Mouse (Mus musculus) left cerebral cortex, postnatal 25 days (tissue): ENCODE data around the gene Gm20509. TPM values are rescaled to one million over a fixed set of nuclear protein-coding genes. Genes with fewer than 3 reads are reported as not detected.
"Not testable (repeated sequence)": the region's sequence is repeated elsewhere in the genome, so short reads cannot be mapped to it uniquely, and the experiment has no call there.

Experiments used
- DNase-seq, 2 experiments: peaks; one replicate each; pipeline ENCODE4 v3.0.0; 2022; ENCODE audit warnings: low spot score in 2 of 2, mixed read lengths in 1 of 2
- intact Hi-C: fragments of 180-260 bp; cut with DNase I; formaldehyde crosslinking; loops from one replicate; pipeline ENCODE4 v1.15.1; 2025
- total RNA-seq, 2 experiments: library from RNA; stranded (reverse); gene quantifications; 2 replicates each; pipeline ENCODE4 v1.2.3; 2021

Gm20509 gene
- total RNA-seq, 2 experiments from 2014 or later: not detected

DNA sequence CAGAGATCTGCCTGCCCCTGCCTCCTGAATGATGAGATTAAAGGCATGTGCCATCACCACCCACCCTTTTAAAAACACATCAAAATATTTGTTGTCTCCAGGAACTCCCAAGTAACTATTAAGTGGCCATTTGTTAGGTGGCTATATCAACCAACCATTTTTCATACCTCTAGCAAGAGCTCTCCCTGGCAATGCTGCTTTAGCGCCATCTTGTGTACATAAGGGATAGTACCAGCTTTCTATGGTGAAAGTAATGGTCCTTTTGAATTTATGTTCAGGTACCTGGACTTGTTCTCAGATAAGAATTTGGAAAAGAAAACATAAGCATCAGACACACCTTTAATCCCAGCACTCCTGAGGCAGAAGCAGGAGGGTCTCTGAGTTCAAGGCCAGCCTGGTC, 10.5 kb upstream of the Gm20509 start:
- DNase-seq: peak; percentile 45 to 61

DNA sequence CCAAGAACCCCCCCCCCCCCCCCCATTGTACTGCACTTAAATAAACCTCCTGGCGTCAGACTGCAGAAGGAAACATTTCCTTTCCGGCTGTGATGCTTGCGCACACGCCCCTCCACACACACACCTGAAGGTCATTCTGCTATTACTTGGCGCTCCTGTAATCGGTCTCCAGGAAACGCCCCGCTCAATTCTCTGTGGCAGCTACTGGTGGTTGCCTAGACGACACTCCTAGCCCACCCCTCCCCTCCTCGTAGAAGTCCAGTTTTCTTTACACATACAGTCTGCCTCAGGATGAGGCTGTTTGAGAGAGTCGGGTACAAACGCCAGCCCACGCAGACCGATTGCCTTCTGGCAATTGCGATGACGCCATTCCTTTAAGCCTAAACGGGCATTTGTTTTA, 7.7 kb upstream of the Gm20509 start:
- intact Hi-C loops: loop anchor here (5.0 to 10.0 kb wide), 2 partner anchors 67 to 330 kb away; no protein-coding TSS in a partner anchor
- peak in 1 of 2 experiments; percentile 47 for DNase-seq

More for the DNA sequence above, 10.5 kb upstream of the Gm20509 start:
- intact Hi-C loops: loop anchor here (1.0 to 10.0 kb wide), 4 partner anchors 47 to 327 kb away; partner anchors contain the start of gene Rab27a

DNA sequence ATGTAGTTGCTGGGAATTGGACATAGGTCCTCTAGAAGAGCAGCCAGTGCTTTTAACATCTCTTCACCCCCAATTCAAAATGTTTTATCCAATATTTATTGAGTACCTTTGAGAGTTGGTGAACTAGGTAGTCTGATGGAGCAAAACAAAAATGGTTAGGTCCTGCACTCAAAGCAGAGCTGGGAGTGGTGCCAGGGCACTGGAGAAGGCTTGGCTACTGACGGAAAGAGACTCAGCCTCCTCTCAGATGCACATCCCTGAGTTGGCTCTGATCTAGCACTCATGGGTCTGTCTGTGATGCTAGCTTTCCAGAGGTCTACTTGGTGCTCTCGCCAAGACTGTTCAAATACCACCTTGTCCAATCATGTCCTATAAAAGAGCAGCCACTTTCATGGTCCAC, 4.4 kb upstream of the Gm20509 start:
- DNase-seq: no peak

DNA sequence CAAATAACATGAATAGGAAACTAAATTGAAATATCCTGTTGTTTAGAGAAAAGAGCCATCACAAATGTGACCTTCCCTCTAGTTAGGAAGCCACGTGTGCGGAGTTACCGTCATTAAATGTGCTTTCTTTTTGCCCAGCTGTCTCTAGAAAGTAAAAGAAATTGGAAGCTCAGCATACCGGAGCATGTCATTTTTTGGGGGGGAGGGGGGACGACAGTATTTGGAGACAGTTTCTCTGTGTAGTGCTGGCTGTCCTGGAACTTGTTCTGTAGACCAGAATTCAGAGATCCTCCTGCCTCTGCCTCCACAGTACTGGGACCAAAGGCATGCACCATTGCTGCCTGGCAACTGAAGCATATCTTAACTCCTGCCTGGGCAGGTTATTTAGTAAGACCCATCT, 734 bp upstream of the Gm20509 start, which contains the start of gene Khdc3:
Khdc3 (plus strand) TSS at position 301 of the 400 bp plus-strand sequence.
- intact Hi-C loops: no loop called here
- no peak for DNase-seq

More for the DNA sequence above, 4.4 kb upstream of the Gm20509 start:
- intact Hi-C loops: loop anchor here (10.0 kb wide), 1 partner anchor 333 kb away; no protein-coding TSS in a partner anchor

DNA sequence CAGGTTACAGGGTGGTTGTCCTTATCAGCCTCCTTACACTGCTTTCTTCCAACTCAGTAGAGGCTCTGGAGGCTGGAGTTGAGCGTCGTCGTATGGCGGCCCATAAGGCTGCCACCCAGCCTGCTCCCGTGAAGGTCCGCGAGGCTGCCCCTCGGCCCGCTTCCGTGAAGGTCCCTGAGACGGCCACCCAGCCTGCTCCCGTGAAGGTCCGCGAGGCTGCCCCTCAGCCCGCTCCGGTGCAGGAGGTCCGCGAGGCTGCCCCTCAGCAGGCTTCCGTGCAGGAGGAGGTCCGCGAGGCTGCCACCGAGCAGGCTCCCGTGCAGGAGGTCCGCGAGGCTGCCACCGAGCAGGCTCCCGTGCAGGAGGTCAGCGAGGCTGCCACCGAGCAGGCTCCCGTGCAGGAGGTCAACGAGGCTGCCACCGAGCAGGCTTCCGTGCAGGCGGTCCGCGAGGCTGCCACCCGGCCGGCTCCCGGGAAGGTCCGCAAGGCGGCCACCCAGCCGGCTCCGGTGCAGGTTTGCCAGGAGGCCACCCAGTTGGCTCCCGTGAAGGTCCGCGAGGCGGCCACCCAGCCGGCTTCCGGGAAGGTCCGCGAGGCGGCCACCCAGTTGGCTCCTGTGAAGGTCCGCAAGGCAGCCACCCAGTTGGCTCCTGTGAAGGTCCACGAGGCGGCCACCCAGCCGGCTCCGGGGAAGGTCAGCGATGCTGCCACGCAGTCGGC, 1.0 kb downstream of the Gm20509 start:
- intact Hi-C loops: no loop called here
- peak in 1 of 2 experiments; percentile 9 for DNase-seq

DNA sequence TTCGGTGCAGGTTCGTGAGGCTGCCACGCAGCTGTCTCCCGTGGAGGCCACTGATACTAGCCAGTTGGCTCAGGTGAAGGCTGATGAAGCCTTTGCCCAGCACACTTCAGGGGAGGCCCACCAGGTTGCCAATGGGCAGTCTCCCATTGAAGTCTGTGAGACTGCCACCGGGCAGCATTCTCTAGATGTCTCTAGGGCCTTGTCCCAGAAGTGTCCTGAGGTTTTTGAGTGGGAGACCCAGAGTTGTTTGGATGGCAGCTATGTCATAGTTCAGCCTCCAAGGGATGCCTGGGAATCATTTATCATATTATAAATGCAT, 1.6 kb downstream of the Gm20509 start:
- no peak for DNase-seq
- intact Hi-C loops: no loop called here

DNA sequence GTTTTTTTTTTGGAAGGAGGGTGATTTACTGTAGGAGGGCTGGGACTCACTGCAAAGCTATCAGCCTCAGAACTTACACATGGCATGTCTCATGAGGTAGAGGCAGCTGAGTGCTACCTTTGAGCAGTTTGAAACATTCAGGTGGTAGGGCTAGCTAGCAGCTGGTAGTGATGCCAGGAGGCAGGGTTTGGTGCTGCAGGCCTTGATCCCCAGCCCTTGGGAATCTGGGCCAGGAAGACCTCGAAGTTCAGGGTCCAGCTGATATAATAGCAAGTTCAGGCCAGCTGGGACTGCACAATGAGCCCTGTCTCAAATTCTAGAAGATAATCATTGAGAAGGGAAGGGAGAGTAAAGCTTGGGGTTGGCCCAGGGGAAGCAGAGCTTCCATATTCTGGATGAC, 2.9 kb downstream of the Gm20509 start:
- intact Hi-C loops: no loop called here
- no peak for DNase-seq

DNA sequence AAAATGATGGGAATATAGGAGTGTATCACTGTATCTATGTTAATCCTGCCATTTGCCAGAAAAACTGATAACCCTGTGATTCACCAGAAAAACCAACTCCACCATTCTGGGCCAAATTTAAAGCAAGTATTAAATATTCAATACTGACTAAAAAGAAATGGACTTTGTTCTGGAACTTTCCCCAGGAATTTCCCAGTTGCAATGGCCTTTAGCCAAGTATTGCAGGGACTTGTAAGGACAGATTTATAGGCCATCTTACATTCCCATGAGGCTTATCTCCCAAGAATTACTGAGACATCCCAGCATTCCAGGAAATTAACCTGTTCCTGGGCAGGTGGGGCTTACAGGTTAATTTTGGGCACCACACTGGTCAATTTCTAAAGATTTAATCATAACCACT, 3.5 kb downstream of the Gm20509 start:
- DNase-seq: no peak
- intact Hi-C loops: no loop called here

DNA sequence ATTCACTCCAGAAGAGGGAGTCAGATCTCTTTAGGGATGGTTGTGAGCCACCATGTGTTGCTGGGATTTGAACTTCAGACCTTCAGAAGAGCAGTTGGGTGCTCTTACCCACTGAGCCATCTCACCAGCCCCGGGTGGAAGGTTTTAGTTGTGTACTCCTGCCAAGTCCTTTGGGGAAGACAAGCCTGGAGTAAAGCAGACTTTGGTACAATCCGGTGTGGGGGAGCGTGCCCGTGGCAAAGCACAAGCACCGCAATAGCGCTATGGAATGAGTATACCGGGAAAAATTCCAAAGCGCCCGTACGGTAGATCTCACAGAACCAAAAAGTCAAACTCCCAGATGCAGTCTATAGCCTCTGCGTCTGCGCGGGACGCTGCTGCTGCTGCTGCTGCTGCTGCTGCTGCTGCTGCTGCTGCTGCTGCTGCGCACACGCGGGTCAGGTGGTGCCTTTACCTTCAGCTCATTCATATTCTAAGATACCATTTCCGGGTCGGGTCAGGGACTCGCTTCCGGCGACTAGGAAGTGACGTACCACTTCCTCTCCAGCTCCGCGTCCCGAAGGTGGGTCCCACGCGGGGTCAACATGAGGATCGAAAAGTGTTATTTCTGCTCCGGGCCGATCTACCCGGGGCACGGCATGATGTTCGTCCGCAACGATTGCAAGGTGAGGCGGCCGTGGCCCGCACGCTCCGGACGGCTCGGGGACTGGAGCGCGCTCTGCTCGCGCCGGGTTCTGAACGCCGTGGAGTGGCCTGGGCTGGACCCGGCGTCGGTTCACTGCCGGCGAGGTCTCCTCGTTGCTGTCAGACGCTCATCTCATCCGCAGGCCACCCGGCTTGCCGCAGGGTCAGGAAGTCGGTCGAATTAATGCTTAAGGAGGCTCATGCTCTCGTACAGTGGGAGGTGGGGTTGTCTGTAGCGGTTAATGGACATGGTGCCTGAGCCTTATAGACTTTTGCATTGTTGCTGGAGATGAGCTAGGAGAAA, 10.9 kb downstream of the Gm20509 start, which contains the start of gene Rsl24d1:
Rsl24d1 (plus strand) TSS at position 508 of the 988 bp plus-strand sequence.
- intact Hi-C loops: no loop called here
- DNase-seq: peak; percentile 93 to 98

DNA sequence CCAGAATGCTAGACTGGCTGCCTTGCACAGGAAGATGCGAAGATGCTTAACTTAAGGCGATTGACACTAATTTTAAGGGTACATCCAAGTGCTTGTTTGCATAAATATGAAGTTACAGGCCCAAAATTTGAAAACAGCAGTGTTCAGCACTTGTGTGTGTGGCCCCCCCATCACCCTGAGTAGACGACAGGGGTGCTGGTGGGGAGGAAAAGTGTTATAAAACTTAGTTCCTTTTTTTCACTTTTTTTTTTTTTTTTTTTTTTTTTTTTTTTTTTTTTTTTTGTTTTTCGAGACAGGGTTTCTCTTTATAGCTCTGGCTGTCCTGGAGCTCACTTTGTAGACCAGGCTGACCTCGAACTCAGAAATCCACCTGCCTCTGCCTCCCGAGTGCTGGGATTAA, 14.4 kb downstream of the Gm20509 start:
- intact Hi-C loops, DNase-seq: not testable (repeated sequence)

DNA sequence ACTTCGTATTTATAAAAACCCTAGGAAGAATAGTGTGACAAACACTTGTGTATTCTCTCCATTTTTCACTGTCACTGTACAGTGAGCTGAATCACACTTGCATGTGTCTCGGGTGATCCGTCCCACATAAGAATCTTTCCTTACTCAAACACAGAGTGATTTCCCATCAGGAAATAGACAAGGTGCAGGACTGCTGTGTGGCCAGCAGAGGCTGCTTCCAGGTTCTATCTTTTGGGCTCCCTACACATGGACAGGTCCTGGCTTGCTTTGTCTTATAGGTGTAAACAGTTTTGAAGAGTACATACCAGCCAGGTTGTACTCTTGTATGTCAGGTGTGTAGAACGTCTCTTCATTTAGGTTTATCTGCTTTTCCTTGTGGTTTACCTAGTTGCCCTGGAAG, 15.7 kb downstream of the Gm20509 start:
- intact Hi-C loops: no loop called here
- DNase-seq: no peak

DNA sequence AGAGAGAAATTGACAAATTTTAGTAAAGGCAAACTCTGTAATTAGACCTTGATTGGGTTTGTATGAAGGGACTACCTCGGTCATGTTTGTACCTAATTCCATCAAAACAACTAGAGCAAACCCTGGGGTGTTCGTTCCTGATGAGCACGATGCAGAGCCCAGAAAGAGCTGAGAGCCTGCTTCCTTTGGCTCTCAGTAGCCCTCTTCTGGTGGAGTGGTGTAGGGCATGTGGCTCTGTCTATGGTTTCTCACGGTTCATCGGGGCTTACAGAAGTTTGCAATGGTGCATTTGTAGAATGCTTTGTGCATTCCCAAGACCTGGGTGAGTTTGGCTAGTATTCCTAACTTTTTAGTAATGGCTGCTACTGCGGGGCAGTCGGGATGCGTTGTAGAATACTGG, 19.5 kb downstream of the Gm20509 start:
- peak; percentile 32 to 35 for DNase-seq
- intact Hi-C loops: no loop called here

DNA sequence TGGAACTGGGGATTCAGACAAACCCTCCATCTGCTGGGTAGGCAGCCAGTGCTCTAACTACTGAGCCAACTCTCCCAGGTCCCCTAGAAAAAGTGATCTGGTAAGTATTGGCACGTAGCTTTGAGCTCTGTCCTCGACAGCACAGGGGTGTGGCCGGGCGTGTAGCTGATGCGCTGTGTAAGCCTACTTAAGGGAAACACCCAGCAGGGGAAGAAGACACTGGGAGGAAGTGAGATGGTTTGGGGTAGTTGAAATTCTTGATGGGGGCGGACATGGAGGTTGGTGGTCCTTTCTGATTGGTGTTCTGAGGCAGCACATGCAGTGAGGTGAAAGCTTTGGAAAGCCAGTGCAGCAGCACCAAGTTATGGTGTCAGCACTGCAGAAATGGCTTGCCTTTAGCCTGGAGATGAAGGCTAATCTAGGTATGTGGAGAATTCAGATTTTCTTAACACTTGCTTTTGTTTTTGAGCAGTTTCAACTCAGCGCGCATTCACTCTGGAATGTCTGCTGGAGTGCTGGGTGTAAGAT, 22.8 kb downstream of the Gm20509 start:
- DNase-seq: no peak
- intact Hi-C loops: no loop called here

DNA sequence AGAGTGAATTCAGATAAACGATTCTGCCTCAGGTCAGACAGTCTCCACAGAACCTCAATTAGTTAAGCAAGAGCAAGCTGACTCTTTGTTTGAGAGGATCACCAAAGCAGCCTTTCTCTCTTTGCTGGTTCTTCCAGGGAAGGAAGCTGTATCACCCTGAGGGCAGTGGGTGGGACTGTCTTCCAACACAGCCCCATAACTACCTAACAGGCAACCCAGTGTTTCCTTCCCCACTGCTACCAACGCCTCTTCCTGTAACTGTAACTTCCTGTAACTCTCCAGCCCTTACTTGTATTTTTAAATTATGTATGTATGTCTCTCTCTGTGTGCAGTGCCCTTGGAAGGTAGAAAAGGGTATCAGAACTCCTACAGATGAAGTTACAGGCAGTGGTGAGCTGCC, 25.2 kb downstream of the Gm20509 start:
- intact Hi-C loops: no loop called here
- no peak for DNase-seq

DNA sequence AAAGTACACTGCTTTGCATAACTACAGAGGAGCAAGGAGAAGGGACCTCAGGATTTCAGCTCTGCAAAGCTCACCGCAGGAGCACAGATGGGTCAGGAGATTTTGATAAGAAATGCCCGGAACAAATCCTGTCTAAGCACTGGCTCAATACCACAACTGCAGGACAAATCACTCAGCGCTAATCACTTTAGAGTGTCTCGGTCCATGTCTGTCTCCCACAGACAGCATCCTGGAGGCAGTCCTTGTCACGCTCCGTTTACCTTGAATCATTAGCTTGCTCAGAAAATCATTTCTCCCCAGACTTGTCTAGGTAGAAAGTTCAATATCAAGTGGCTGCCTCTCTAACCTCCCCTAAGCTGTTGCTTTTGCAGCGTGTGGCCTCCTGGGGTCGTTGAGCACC, 27.6 kb downstream of the Gm20509 start:
- DNase-seq: no peak
- intact Hi-C loops: no loop called here

DNA sequence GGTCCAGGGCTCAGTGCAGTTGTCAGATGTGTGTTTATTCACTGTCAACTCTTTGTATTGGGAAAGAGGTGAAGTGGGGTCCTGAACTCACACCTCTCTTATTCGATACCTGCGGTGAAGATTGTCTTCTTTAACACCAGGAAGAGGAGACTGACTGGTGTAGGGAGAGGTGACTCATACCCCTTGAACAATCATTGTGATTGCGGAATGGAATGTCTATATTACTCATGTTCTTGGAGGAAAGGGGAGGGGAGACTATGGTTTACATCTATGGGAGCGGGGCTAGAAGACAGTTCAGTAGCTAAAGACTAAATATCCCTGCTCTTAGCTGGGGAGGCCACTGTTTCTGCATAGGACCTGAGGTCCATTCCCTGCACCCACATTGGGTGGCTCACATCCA, 28.3 kb downstream of the Gm20509 start:
- intact Hi-C loops: no loop called here
- DNase-seq: no peak

DNA sequence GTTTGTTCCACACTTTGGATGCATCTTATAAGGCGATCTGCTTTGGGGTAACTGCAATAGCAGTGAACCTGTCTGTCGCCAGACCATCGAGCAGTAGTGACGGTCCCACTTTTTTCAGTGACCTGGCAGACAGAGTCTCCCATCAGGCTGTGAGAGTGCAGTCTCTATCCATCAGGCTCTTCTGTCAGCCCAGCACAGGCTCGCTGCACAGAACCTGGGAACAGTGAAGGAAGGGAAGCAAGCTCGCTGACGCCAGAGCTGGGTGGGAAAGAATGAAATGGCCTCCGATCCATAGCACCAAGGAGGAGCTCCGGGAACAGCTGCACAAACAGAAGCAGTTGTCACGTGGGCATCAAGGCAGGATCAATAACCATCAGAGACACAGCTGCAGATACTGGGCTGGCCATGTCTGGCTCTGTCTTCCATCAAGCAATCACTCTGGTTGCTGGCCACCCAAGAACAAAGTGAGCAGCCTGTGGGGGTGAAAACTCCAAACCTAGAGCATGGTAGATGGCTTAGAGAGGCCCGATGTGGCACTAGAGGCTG, 35.1 kb downstream of the Gm20509 start:
- no peak for DNase-seq

DNA sequence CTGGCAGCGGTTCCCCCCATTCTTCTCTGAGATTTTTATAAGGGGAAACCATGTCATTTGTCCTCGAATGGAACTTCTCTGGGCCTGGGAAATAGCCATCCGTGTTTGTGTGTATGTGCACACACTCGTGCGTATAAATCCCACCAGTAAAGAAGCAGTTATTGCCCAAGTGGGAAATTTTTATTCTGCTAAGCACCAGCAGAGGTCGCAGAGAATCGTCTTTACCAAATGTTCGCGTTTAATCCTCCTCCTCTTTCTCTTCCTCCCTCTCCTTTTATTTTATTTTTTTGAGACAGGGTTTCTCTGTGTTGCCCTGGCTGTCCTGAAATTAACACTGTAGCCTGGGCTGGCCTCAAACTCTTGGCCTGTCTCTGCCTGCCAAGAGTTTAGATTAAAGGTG, 52.1 kb downstream of the Gm20509 start:
- no peak for DNase-seq
- intact Hi-C loops: no loop called here

More for the DNA sequence above, 35.1 kb downstream of the Gm20509 start:
- intact Hi-C loops: no loop called here

DNA sequence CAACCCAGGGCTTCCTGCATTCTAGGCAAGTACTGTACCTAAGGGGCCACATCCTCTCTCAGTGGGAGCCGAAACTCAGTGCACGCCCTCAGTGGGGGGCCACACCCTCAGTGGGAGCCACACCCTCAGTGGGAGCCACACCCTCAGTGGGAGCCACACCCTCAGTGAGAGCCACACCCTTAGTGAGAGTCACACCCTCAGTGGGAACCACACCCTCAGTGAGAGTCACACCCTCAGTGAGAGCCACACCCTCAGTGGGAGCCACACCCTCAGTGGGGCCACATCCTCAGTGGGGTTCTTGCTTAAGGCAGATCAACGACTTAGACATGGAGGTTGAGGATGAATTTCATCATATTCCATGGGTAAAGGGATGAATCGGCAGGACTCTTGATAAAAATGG, 55.7 kb downstream of the Gm20509 start:
- intact Hi-C loops: no loop called here

DNA sequence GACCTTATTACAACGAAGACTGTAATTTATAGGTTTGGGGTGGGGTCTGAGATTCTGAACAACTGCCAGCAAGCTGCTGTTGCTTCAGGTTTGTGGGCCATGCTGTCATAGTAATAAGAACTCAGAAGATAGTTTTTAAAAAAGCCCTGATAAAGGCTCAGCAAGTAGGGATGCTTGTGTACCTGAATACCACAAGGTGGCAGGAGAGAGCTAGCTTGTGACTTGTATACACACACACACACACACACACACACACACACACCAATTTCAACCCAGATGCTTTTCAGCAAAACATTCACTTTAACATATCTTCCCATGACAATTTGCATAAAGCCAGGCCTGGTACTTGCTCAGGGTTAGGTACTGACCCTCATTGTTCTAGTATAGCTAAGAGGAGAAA, 57.0 kb downstream of the Gm20509 start:
- intact Hi-C loops: no loop called here
- peak in 1 of 2 experiments; percentile 45 for DNase-seq

More for the DNA sequence above, 55.7 kb downstream of the Gm20509 start:
- DNase-seq: no peak
